1 mouse cellular context compared by ENCODE assay signal in genomic region chr12:113013604-113014558, GRCm38 (mm10).
TF ChIP-seq lines count a peak whose summit lies in the region.

Pacs2 (plus strand) TSS chr12:113014508.

TF ChIP-seq in CH12.LX, 34 proteins besides CTCF, POLR2A, EP300 and RAD21 (continued from another document):
- no peak for TF ChIP-seq MAFK (IDR thresholded peaks at IDR 0.05; ENCODE audit: insufficient replicate concordance, low read length)
- TF ChIP-seq ELF1 (IDR thresholded peaks at IDR 0.05; ENCODE audit: low read depth, low read length), result peak; percentile 35; the same call in 1 of the 2 replicates
- TF ChIP-seq SMC3 (IDR thresholded peaks at IDR 0.05; ENCODE audit: low read depth, low read length), result no peak
- peak; percentile 48; the same call in 1 of the 2 replicates for TF ChIP-seq NRF1 (IDR thresholded peaks at IDR 0.05; ENCODE audit: low read depth, low read length)
- 0 out of 2 replicates have a peak, but pooled peaks have one; percentile 24 for TF ChIP-seq MAX (IDR thresholded peaks at IDR 0.05; ENCODE audit: low read length)
